Mouse (Mus musculus) neural tube, embryonic 13.5 days (tissue): ENCODE data around the gene Ttll6. TPM values are rescaled to one million over a fixed set of nuclear protein-coding genes. Genes with fewer than 3 reads are reported as not detected.
A peak's percentile ranks its signal among the peaks of the same experiment; 100 is the strongest.

Experiments
- ATAC-seq: fragments of 200-750 bp; cut with Nextera tagmentation; 2 replicates; pipeline ENCODE4 v1.8.0; 2017; ENCODE audit warnings: low read depth, mild to moderate bottlenecking, moderate TSS enrichment, moderate library complexity
- H3K27ac ChIP-seq: fragments of 300-500 bp; sonication (generic); replicated peaks from 2 replicates; pipeline ENCODE4 v1.5.1; 2015; ENCODE audit warnings: moderate library complexity, mild to moderate bottlenecking, inconsistent platforms
- H3K27me3 ChIP-seq: fragments of 300-500 bp; sonication (generic); 2 replicates; pipeline ENCODE4 v1.6.1; 2015; ENCODE audit warnings: mild to moderate bottlenecking, inconsistent platforms
- H3K36me3 ChIP-seq: fragments of 300-500 bp; sonication (generic); 2 replicates; pipeline ENCODE4 v1.6.1; 2015; ENCODE audit warnings: mild to moderate bottlenecking, inconsistent platforms
- H3K4me1 ChIP-seq: fragments of 300-500 bp; sonication (generic); replicated peaks from 2 replicates; pipeline ENCODE4 v1.6.1; 2015; ENCODE audit warnings: inconsistent platforms
- H3K4me2 ChIP-seq: fragments of 300-500 bp; sonication (generic); 2 replicates; pipeline ENCODE4 v1.6.1; 2015; ENCODE audit warnings: inconsistent platforms, mild to moderate bottlenecking, moderate library complexity
- H3K4me3 ChIP-seq: fragments of 300-500 bp; sonication (generic); 2 replicates; pipeline ENCODE4 v1.5.1; 2015; ENCODE audit warnings: mild to moderate bottlenecking, inconsistent platforms
- H3K9ac ChIP-seq: fragments of 300-500 bp; sonication (generic); 2 replicates; pipeline ENCODE4 v1.6.1; 2015; ENCODE audit warnings: moderate library complexity, mild to moderate bottlenecking, inconsistent platforms
- H3K9me3 ChIP-seq: fragments of 300-500 bp; sonication (generic); 2 replicates; pipeline ENCODE4 v1.6.1; 2016; ENCODE audit warnings: inconsistent platforms
- WGBS: fragments of 180-500 bp; shearing (Covaris S2); methylation state at CpG from one replicate; pipeline ENCODE4 v1.1.7; 2015; 5-methylcytosine and 5-hydroxymethylcytosine counted together
- polyA plus RNA-seq: library from polyadenylated mRNA; unstranded; fragments of >200 nt; fragmentation: Nextera tagmentation; extraction: Ambion mirVana; gene quantifications from 2 replicates; pipeline ENCODE4 v1.2.1, GENCODE M21; 2015

The Ttll6 gene
- polyA plus RNA-seq, 1 experiment from 2014 or later: not detected

- peak overlapping the region; percentile 3; the same call in 1 of the 2 replicates for H3K4me3 ChIP-seq
- no peak overlapping the region for H3K27ac ChIP-seq
- peaks cover 98% of the 10 kb centered on the region for H3K27me3 ChIP-seq
- under 1% methylated on average over 14 of the region's 14 CpGs for WGBS
- H3K4me1 ChIP-seq: no peaks in the 10 kb centered on the region
- H3K9ac ChIP-seq: no peak overlapping the region
- H3K36me3 ChIP-seq: no peaks in the 10 kb centered on the region
- no peak for ATAC-seq
- H3K9me3 ChIP-seq: no peaks in the 10 kb centered on the region
- no peak overlapping the region for H3K4me2 ChIP-seq
Measured at GRCm38 (mm10) chr11:96200183-96200655, 66.6 kb downstream of the Ttll6 start.

- ATAC-seq: no peak
- peaks cover 98% of the 10 kb centered on the region for H3K27me3 ChIP-seq
- H3K4me2 ChIP-seq: no peak overlapping the region
- H3K4me1 ChIP-seq: no peaks in the 10 kb centered on the region
- no peak overlapping the region for H3K9ac ChIP-seq
- no peaks in the 10 kb centered on the region for H3K36me3 ChIP-seq
- no peak overlapping the region for H3K4me3 ChIP-seq
- no peak overlapping the region for H3K27ac ChIP-seq
- H3K9me3 ChIP-seq: no peaks in the 10 kb centered on the region
Measured at GRCm38 (mm10) chr11:96201741-96202140, 68.2 kb downstream of the Ttll6 start.

GRCm38 (mm10) chr11:96202401-96203081 lies 69.0 kb downstream of the Ttll6 start:
- no peak overlapping the region for H3K9ac ChIP-seq
- no peaks in the 10 kb centered on the region for H3K4me1 ChIP-seq
- no peak overlapping the region for H3K4me3 ChIP-seq
- no peak for ATAC-seq
- H3K4me2 ChIP-seq: no peak overlapping the region
- H3K27ac ChIP-seq: no peak overlapping the region
- WGBS: 2% methylated on average over 14 of the region's 14 CpGs
- peaks cover 98% of the 10 kb centered on the region for H3K27me3 ChIP-seq
- H3K9me3 ChIP-seq: no peaks in the 10 kb centered on the region
- no peaks in the 10 kb centered on the region for H3K36me3 ChIP-seq

GRCm38 (mm10) chr11:96203182-96203788 lies 69.7 kb downstream of the Ttll6 start:
- H3K27ac ChIP-seq: no peak overlapping the region
- ATAC-seq: no peak
- under 1% methylated on average over 37 of the region's 37 CpGs for WGBS
- no peaks in the 10 kb centered on the region for H3K36me3 ChIP-seq
- peak overlapping the region; percentile 11; the same call in 1 of the 2 replicates for H3K4me2 ChIP-seq
- no peak overlapping the region for H3K9ac ChIP-seq
- H3K9me3 ChIP-seq: no peaks in the 10 kb centered on the region
- H3K27me3 ChIP-seq: peaks cover 98% of the 10 kb centered on the region
- H3K4me3 ChIP-seq: no peak overlapping the region
- no peaks in the 10 kb centered on the region for H3K4me1 ChIP-seq

DNA sequence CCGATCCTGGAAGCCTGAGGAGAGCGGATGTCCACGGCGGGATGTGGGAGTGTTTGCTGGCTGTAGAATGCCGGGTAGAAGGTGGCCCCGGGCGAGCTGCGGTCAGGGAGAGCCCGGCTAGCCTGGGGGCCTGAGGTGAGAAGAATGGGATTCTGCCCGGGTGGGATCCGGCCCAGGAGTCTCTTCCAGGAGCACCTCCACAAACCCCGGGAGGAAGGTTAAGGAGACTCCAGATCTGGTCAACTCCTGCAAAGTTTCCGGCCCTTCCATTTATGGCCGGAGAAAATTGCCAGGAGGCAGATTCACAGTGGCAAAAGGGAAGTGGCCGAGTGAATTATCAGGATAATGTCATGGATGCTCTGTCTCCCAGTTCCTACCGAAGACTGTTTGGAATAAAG lies 70.2 kb downstream of the Ttll6 start:
- no peaks in the 10 kb centered on the region for H3K4me1 ChIP-seq
- no peaks in the 10 kb centered on the region for H3K9me3 ChIP-seq
- no peak overlapping the region for H3K27ac ChIP-seq
- ATAC-seq: no peak
- H3K36me3 ChIP-seq: no peaks in the 10 kb centered on the region
- WGBS: under 1% methylated on average over 16 of the region's 16 CpGs
- peaks cover 98% of the 10 kb centered on the region for H3K27me3 ChIP-seq
- H3K4me3 ChIP-seq: no peak overlapping the region
- no peak overlapping the region for H3K4me2 ChIP-seq
- H3K9ac ChIP-seq: no peak overlapping the region

- no peak overlapping the region for H3K9ac ChIP-seq
- under 1% methylated on average over 11 of the region's 11 CpGs for WGBS
- ATAC-seq: no peak
- no peak overlapping the region for H3K4me3 ChIP-seq
- H3K9me3 ChIP-seq: no peaks in the 10 kb centered on the region
- H3K36me3 ChIP-seq: no peaks in the 10 kb centered on the region
- H3K27ac ChIP-seq: no peak overlapping the region
- H3K4me2 ChIP-seq: no peak overlapping the region
- peaks cover 98% of the 10 kb centered on the region for H3K27me3 ChIP-seq
- no peaks in the 10 kb centered on the region for H3K4me1 ChIP-seq
Measured at GRCm38 (mm10) chr11:96204351-96204750, 70.8 kb downstream of the Ttll6 start.

DNA sequence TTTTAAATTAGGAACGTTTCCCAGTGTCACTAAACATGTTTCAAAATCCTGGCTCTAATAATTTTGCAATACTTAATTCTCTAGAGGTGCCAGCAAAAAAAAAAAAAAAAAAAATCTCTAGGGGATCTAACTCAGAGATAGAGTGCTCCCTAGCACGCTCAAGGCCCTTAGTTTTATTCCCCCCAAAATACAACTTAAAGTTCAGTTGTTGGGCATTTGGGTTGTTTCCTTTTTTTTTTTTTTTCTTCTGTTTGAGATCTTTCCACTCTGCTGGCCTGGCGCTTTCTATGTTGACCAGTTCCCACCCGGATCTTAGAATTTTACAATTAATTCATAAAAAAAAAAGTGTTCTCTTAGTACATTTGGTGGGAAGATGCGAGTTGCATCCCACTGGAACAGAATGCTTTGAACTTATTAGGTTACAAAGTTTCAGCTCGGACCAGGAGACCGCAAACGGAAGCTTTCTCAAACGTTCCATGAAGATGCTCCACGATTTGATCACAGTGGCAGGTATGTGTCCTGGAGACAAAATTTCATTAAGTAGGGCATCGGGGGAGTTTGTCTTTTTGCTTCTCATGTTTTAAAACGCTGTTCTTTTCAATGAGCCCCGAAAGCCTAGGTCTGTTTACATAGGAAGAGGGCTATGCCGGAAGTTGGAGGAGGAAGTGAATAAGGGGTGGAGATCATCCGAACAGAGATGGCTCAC lies 72.0 kb downstream of the Ttll6 start:
- Histone ChIP-seq H3K4me2 (no peak overlapping the region), H3K9ac (no peak overlapping the region), H3K27ac (no peak overlapping the region), H3K27me3 (peaks cover 95% of the 10 kb centered on the region), H3K36me3 (no peaks in the 10 kb centered on the region), H3K4me1 (no peaks in the 10 kb centered on the region), H3K4me3 (no peak overlapping the region), H3K9me3 (no peaks in the 10 kb centered on the region)
- no peak for ATAC-seq
- 2% methylated on average over 15 of the region's 15 CpGs for WGBS

Other genes starting within 250 kb of the Ttll6 start
- gene B4galnt2, start 218.9 kb upstream of the Ttll6 start, polyA plus RNA-seq: not detected in 2 replicates
- 16.7 and 21.2 TPM in 2 replicates for gene Igf2bp1, start 127.8 kb upstream of the Ttll6 start, polyA plus RNA-seq
- gene Gip, start 109.2 kb upstream of the Ttll6 start, polyA plus RNA-seq: not detected in 2 replicates
- gene Snf8, start 98.9 kb upstream of the Ttll6 start, polyA plus RNA-seq: 129 TPM in 2 replicates
- gene Ube2z, start 68.4 kb upstream of the Ttll6 start, polyA plus RNA-seq: 31.5 and 33.0 TPM in 2 replicates
- 605 and 642 TPM in 2 replicates for gene Atp5g1, start 58.1 kb upstream of the Ttll6 start, polyA plus RNA-seq
- gene Calcoco2, start 21.8 kb upstream of the Ttll6 start, polyA plus RNA-seq: not detected in 2 replicates
- 1.7 TPM in 1 of 2 replicates, not detected in the other for gene Hoxb13, start 60.5 kb downstream of the Ttll6 start, polyA plus RNA-seq
- 72.9 and 74.7 TPM in 2 replicates for gene Hoxb9, start 137.7 kb downstream of the Ttll6 start, polyA plus RNA-seq
- gene Hoxb8, start 148.1 kb downstream of the Ttll6 start, polyA plus RNA-seq: 81.7 and 114 TPM in 2 replicates
- gene Hoxb7, start 152.8 kb downstream of the Ttll6 start, polyA plus RNA-seq: 124 and 125 TPM in 2 replicates
- 171 and 174 TPM in 2 replicates for gene Hoxb6, start 158.7 kb downstream of the Ttll6 start, polyA plus RNA-seq
- 67.1 and 88.3 TPM in 2 replicates for gene Hoxb5, start 169.6 kb downstream of the Ttll6 start, polyA plus RNA-seq
- 7.5 and 8.7 TPM in 2 replicates for gene Hoxb4, start 184.5 kb downstream of the Ttll6 start, polyA plus RNA-seq
- gene Hoxb3, start 189.5 kb downstream of the Ttll6 start, polyA plus RNA-seq: 12.8 and 14.7 TPM in 2 replicates
- 63.0 and 67.1 TPM in 2 replicates for gene Hoxb2, start 216.7 kb downstream of the Ttll6 start, polyA plus RNA-seq
- 1.2 and 1.6 TPM in 2 replicates for gene Hoxb1, start 232.0 kb downstream of the Ttll6 start, polyA plus RNA-seq